Mouse (Mus musculus): ENCODE measurements around the gene Igsf23. TPM values are rescaled to one million over a fixed set of nuclear protein-coding genes. Genes with fewer than 3 reads are reported as not detected.

The Igsf23 gene
- total RNA-seq, 2 experiments from 2014 or later: not detected

DNA sequence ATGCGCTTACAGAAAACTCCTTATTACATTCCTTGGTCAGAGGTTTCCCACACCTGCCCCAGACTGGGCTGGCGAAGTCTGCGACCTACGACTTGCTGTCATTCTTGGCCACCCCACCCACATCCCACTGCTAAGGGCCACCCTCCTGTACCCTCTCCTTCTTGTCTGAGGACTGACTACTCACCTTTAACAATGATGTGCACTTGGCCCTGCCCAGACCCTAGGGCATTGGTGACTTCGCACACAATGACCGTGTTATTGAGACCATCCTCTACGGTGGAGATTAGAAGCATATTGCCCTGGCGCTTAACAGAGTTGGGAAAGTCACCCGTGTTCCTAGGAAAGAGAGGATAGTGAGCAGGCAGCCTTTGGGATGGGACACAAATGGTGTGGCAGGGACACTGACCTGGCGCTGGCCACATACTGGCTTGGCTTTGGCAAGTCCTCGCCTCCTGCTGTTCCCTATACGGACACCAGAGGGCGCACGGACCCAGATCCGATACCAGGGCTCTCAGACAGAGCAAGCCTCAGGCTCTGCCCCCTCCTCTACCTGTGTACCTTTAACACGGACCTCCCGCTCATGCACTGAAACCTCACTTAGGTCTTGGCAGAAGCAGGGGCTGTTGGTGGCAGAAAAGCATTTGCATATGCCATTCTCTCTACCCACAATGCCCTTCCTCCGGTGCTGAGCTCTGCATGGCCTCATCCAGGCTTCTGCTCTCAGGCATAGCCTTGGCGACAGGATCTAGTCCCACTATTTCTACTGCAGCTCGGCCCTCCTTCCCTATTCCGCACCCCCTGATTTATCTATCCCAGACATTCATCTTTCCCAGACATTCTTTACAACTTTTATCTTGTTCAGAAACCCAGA, 39.9 kb downstream of the Igsf23 start:
- intact Hi-C loops (cut with DNase I): loop anchor here (1.0 kb wide), 1 partner anchor 46 kb away; no protein-coding TSS in a partner anchor
- peak; percentile 63 to 67 for DNase-seq (ENCODE audit: low spot score in 2 of 2)

DNA sequence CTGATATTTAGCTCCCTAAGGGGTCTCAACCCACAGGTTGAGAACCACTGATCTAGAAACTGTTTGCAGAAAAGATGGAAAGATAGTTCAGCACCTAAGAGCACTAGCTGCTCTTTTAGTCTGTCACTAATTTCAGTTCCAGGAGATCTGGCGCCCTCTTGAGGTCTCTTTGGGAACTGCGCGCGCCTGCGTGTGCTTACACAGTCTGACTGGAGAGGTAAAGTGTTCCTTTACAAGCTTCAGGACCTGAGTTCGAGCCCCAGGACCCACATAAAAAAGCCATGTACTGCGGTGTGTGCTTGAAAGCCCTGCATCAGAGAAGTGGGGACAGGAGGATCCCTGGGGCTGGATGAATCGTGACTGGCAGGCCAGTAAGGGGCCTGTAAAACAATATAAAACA, 60.7 kb downstream of the Igsf23 start:
- intact Hi-C loops (cut with DNase I): no loop called here
- DNase-seq (ENCODE audit: low spot score in 2 of 2): no peak

DNA sequence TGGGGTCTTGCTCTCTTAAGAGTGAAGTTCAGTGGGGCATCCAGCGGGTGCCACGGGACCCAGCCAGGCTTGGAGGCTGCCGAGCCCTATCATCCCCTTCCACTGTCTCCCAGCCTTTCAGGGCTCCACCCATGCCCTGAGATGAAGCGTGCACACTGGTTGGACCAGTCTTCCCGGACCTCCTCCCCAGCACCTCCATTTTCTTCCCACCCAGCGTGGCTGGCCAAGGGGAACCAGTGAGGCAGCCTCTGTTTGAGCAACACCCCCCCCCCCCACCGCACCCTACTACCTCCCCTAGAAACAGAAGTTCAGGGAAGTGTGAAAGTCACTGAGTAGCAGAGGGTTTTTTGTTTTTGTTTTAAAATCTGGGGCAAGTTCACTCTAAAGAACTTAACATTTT, 62.7 kb downstream of the Igsf23 start, which contains the start of gene Ceacam19:
Ceacam19 (minus strand) TSS at position 117 of the 400 bp plus-strand sequence.
- no peak for DNase-seq (ENCODE audit: low spot score in 2 of 2)
- intact Hi-C loops (cut with DNase I): no loop called here

Other genes starting within 250 kb of the Igsf23 start
- gene Tomm40, start 235.3 kb downstream of the Igsf23 start, total RNA-seq (2021): 100 to 1,000 TPM; 113 to 125 TPM
- 1 to 10 TPM; 7.2 to 9.3 TPM for gene Nectin2, start 200.3 kb downstream of the Igsf23 start, total RNA-seq (2021)
- 10 to 100 TPM; 12.2 to 13.1 TPM for gene Bcam, start 179.7 kb downstream of the Igsf23 start, total RNA-seq (2021)
- not detected for gene Cblc, start 153.9 kb downstream of the Igsf23 start, total RNA-seq (2021)
- under 1 TPM; 0.27 to 0.32 TPM for gene Bcl3, start 128.0 kb downstream of the Igsf23 start, total RNA-seq (2021)
- 1 to 10 TPM; 1.2 to 2.1 TPM for gene Gm19345, start 98.8 kb downstream of the Igsf23 start, total RNA-seq (2021)
- not detected for gene Ceacam16, start 89.5 kb downstream of the Igsf23 start, total RNA-seq (2021)
- gene Ceacam19, start 62.8 kb downstream of the Igsf23 start, total RNA-seq (2021): not detected
- 10 to 100 TPM; 10.7 to 12.0 TPM for gene Pvr, start 29.6 kb downstream of the Igsf23 start, total RNA-seq (2021)
- not detected for gene Ceacam20, start 14.7 kb upstream of the Igsf23 start, total RNA-seq (2021)
- gene Nlrp9b, start 40.7 kb upstream of the Igsf23 start, total RNA-seq (2021): not detected
- not detected for gene Vmn1r91, start 148.9 kb upstream of the Igsf23 start, total RNA-seq (2021)
- not detected for gene Gm16442, start 171.8 kb upstream of the Igsf23 start, total RNA-seq (2021)
- not detected for gene Vmn1r93, start 188.3 kb upstream of the Igsf23 start, total RNA-seq (2021)
- gene Vmn1r94, start 217.6 kb upstream of the Igsf23 start, total RNA-seq (2021): not detected
- not detected for gene Vmn1r95, start 243.0 kb upstream of the Igsf23 start, total RNA-seq (2021)

Measured in left cerebral cortex, postnatal 36 days (tissue).